Mouse (Mus musculus) B cell, adult 62 days (primary cell): ENCODE measurements around the gene Slc41a3. TPM values are rescaled to one million over a fixed set of nuclear protein-coding genes. Genes with fewer than 3 reads are reported as not detected.

Source experiments
- total RNA-seq: library from RNA; stranded (reverse); gene quantifications from 4 replicates; pipeline ENCODE4 v1.2.4, GENCODE M21; 2023

Gene Slc41a3
- 4.6 to 5.5 TPM (median 5.1 TPM) in 4 replicates for total RNA-seq

GRCm38 (mm10) chr6:90604533-90605297 is at the start of gene Slc41a3:
TSS of gene Slc41a3 (plus strand) at chr6:90604725.

Other genes with a start within 250 kb of the Slc41a3 start
- gene Zxdc, start 235.2 kb upstream of the Slc41a3 start, total RNA-seq, result 24.9 to 30.4 TPM (median 29.5 TPM) in 4 replicates
- gene Cfap100, start 175.9 kb upstream of the Slc41a3 start, total RNA-seq, result not detected in 4 replicates
- gene Klf15, start 142.1 kb upstream of the Slc41a3 start, total RNA-seq, result not detected in 4 replicates
- 0.24 TPM in 1 of 4 replicates, not detected in the others for gene Aldh1l1, start 118.3 kb upstream of the Slc41a3 start, total RNA-seq